Mouse (Mus musculus) heart, postnatal 0 days (tissue): ENCODE measurements around the gene Igsf23. TPM values are rescaled to one million over a fixed set of nuclear protein-coding genes. Genes with fewer than 3 reads are reported as not detected.

Experiments used
- ATAC-seq: fragments of 200-750 bp; cut with Nextera tagmentation; 2 replicates; pipeline ENCODE4 v1.8.0; 2017; ENCODE audit warnings: low read depth, moderate number of reproducible peaks, moderate library complexity; ENCODE audit not compliant: insufficient read depth
- DNase-seq: peaks from one replicate; pipeline ENCODE4 v3.0.0-alpha.2; 2016; ENCODE audit warnings: low spot score
- H3K27ac ChIP-seq: fragments of 300-500 bp; sonication (generic); 2 replicates; pipeline ENCODE4 v1.5.1; 2014; ENCODE audit warnings: low read depth, mild to moderate bottlenecking
- H3K27me3 ChIP-seq: fragments of 300-500 bp; sonication (generic); 2 replicates; pipeline ENCODE4 v1.6.1; 2014; ENCODE audit warnings: low read length, mixed read lengths; ENCODE audit not compliant: control insufficient read depth, insufficient read depth
- H3K36me3 ChIP-seq: fragments of 300-500 bp; sonication (generic); replicated peaks from 2 replicates; pipeline ENCODE4 v1.6.1; 2014; ENCODE audit warnings: low read length, mixed read lengths; ENCODE audit not compliant: control insufficient read depth, insufficient read depth
- H3K4me1 ChIP-seq: fragments of 300-500 bp; sonication (generic); 2 replicates; pipeline ENCODE4 v1.6.1; 2014; ENCODE audit warnings: antibody characterized with exemption; ENCODE audit not compliant: control insufficient read depth, insufficient read depth
- H3K4me2 ChIP-seq: fragments of 300-500 bp; sonication (generic); 2 replicates; pipeline ENCODE4 v1.6.1; 2014; ENCODE audit warnings: low read depth, mild to moderate bottlenecking, low read length, moderate library complexity
- H3K4me3 ChIP-seq: fragments of 300-500 bp; sonication (generic); 2 replicates; pipeline ENCODE4 v1.5.1; 2014; ENCODE audit warnings: low read depth, low read length
- H3K9ac ChIP-seq: fragments of 300-500 bp; sonication (generic); replicated peaks from 2 replicates; pipeline ENCODE4 v1.6.1; 2014; ENCODE audit warnings: low read depth, low read length, mixed read lengths
- H3K9me3 ChIP-seq: fragments of 300-500 bp; sonication (generic); replicated peaks from 2 replicates; pipeline ENCODE4 v1.6.1; 2016; ENCODE audit warnings: low read length; ENCODE audit not compliant: control insufficient read depth
- CTCF ChIP-seq: IDR thresholded peaks from 2 replicates; pipeline ENCODE4 v1.5.1; 2016; ENCODE audit warnings: antibody characterized with exemption, control low read depth, low read depth
- EP300 ChIP-seq: IDR thresholded peaks from 2 replicates; pipeline ENCODE4 v1.6.1; 2016; ENCODE audit warnings: antibody characterized with exemption, low read depth
- WGBS: fragments of 180-500 bp; shearing (Covaris S2); extraction: QIAGEN DNeasy Blood & Tissue Kit; methylation state at CpG from one replicate; pipeline ENCODE4 v1.1.7; 2014; 5-methylcytosine and 5-hydroxymethylcytosine counted together
- polyA plus RNA-seq: library from polyadenylated mRNA; unstranded; fragments of >200 nt; fragmentation: Nextera tagmentation; extraction: Ambion mirVana; gene quantifications from 2 replicates; pipeline ENCODE4 v1.2.1, GENCODE M21; 2015
- total RNA-seq: library from RNA; depleted of rRNA; stranded (reverse); fragments of >200 nt; gene quantifications from 2 replicates; pipeline ENCODE4 v1.2.3, GENCODE M21; 2014; ENCODE audit warnings: low replicate concordance; rRNA removed

Igsf23 gene
- total and polyA plus RNA-seq, 2 experiments from 2014 or later: 3.6 to 3.9 TPM

DNA sequence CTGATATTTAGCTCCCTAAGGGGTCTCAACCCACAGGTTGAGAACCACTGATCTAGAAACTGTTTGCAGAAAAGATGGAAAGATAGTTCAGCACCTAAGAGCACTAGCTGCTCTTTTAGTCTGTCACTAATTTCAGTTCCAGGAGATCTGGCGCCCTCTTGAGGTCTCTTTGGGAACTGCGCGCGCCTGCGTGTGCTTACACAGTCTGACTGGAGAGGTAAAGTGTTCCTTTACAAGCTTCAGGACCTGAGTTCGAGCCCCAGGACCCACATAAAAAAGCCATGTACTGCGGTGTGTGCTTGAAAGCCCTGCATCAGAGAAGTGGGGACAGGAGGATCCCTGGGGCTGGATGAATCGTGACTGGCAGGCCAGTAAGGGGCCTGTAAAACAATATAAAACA, 60.7 kb downstream of the Igsf23 start:
- ATAC-seq: no peak
- Histone ChIP-seq H3K9ac (no peak overlapping the region), H3K27ac (no peak overlapping the region), H3K36me3 (no peaks in the 10 kb centered on the region), H3K9me3 (no peaks in the 10 kb centered on the region), H3K4me2 (no peak overlapping the region), H3K4me3 (no peak overlapping the region), H3K4me1 (no peaks in the 10 kb centered on the region), H3K27me3 (no peaks in the 10 kb centered on the region)
- WGBS: 46% methylated on average over 8 of the region's 8 CpGs
- no peak for TF ChIP-seq EP300
- peak; percentile 56 for TF ChIP-seq CTCF
- no peak for DNase-seq

GRCm38 (mm10) chr7:19887849-19888248, 62.7 kb downstream of the Igsf23 start, which contains the start of gene Ceacam19:
Ceacam19 (minus strand) TSS chr7:19887965.
- no peak within 1 kb of the TSS for H3K4me2 ChIP-seq
- H3K27me3 ChIP-seq: no peaks in the 10 kb centered on the region
- H3K9me3 ChIP-seq: no peaks in the 10 kb centered on the region
- no peak for TF ChIP-seq CTCF
- TF ChIP-seq EP300: no peak
- DNase-seq: no peak
- WGBS: 61% methylated on average over 7 of the region's 7 CpGs
- H3K4me1 ChIP-seq: no peaks in the 10 kb centered on the region
- no peak within 1 kb of the TSS for H3K4me3 ChIP-seq
- no peak for ATAC-seq
- H3K36me3 ChIP-seq: no peaks in the 10 kb centered on the region
- H3K27ac ChIP-seq: no peak within 1 kb of the TSS
- no peak within 1 kb of the TSS for H3K9ac ChIP-seq

Other genes with a start within 250 kb of the Igsf23 start
- gene Tomm40, start 235.3 kb downstream of the Igsf23 start, total RNA-seq: 170 and 172 TPM in 2 replicates
- 164 and 166 TPM in 2 replicates for gene Tomm40, start 235.3 kb downstream of the Igsf23 start, polyA plus RNA-seq
- 76.5 and 81.3 TPM in 2 replicates for gene Nectin2, start 200.3 kb downstream of the Igsf23 start, total RNA-seq
- gene Nectin2, start 200.3 kb downstream of the Igsf23 start, polyA plus RNA-seq: 43.6 and 44.8 TPM in 2 replicates
- gene Bcam, start 179.7 kb downstream of the Igsf23 start, total RNA-seq: 697 and 786 TPM in 2 replicates
- 293 and 303 TPM in 2 replicates for gene Bcam, start 179.7 kb downstream of the Igsf23 start, polyA plus RNA-seq
- 0.35 TPM in 1 of 2 replicates, not detected in the other for gene Cblc, start 153.9 kb downstream of the Igsf23 start, total RNA-seq
- gene Cblc, start 153.9 kb downstream of the Igsf23 start, polyA plus RNA-seq: 0.36 and 0.37 TPM in 2 replicates
- gene Bcl3, start 128.0 kb downstream of the Igsf23 start, total RNA-seq: 1.7 and 6.7 TPM in 2 replicates
- gene Bcl3, start 128.0 kb downstream of the Igsf23 start, polyA plus RNA-seq: 1.6 and 2.0 TPM in 2 replicates
- not detected in 2 replicates for gene Gm19345, start 98.8 kb downstream of the Igsf23 start, total RNA-seq
- not detected in 2 replicates for gene Gm19345, start 98.8 kb downstream of the Igsf23 start, polyA plus RNA-seq
- gene Ceacam16, start 89.5 kb downstream of the Igsf23 start, total RNA-seq: not detected in 2 replicates
- gene Ceacam16, start 89.5 kb downstream of the Igsf23 start, polyA plus RNA-seq: not detected in 2 replicates
- not detected in 2 replicates for gene Ceacam19, start 62.8 kb downstream of the Igsf23 start, total RNA-seq
- not detected in 2 replicates for gene Ceacam19, start 62.8 kb downstream of the Igsf23 start, polyA plus RNA-seq
- 25.8 and 26.1 TPM in 2 replicates for gene Pvr, start 29.6 kb downstream of the Igsf23 start, total RNA-seq
- gene Pvr, start 29.6 kb downstream of the Igsf23 start, polyA plus RNA-seq: 11.3 and 11.6 TPM in 2 replicates
- gene Ceacam20, start 14.7 kb upstream of the Igsf23 start, total RNA-seq: not detected in 2 replicates
- gene Ceacam20, start 14.7 kb upstream of the Igsf23 start, polyA plus RNA-seq: not detected in 2 replicates
- not detected in 2 replicates for gene Nlrp9b, start 40.7 kb upstream of the Igsf23 start, total RNA-seq
- not detected in 2 replicates for gene Nlrp9b, start 40.7 kb upstream of the Igsf23 start, polyA plus RNA-seq
- not detected in 2 replicates for gene Vmn1r91, start 148.9 kb upstream of the Igsf23 start, total RNA-seq
- gene Vmn1r91, start 148.9 kb upstream of the Igsf23 start, polyA plus RNA-seq: not detected in 2 replicates
- not detected in 2 replicates for gene Gm16442, start 171.8 kb upstream of the Igsf23 start, total RNA-seq
- not detected in 2 replicates for gene Gm16442, start 171.8 kb upstream of the Igsf23 start, polyA plus RNA-seq
- gene Vmn1r93, start 188.3 kb upstream of the Igsf23 start, total RNA-seq: not detected in 2 replicates
- not detected in 2 replicates for gene Vmn1r93, start 188.3 kb upstream of the Igsf23 start, polyA plus RNA-seq
- gene Vmn1r94, start 217.6 kb upstream of the Igsf23 start, total RNA-seq: not detected in 2 replicates
- gene Vmn1r94, start 217.6 kb upstream of the Igsf23 start, polyA plus RNA-seq: not detected in 2 replicates
- not detected in 2 replicates for gene Vmn1r95, start 243.0 kb upstream of the Igsf23 start, total RNA-seq
- not detected in 2 replicates for gene Vmn1r95, start 243.0 kb upstream of the Igsf23 start, polyA plus RNA-seq